Mouse (Mus musculus) embryonic facial prominence, embryonic 13.5 days (tissue): ENCODE measurements around the gene Gm10439. TPM values are rescaled to one million over a fixed set of nuclear protein-coding genes. Genes with fewer than 3 reads are reported as not detected.
"Not testable (repeated sequence)": the region's sequence is repeated elsewhere in the genome, so short reads cannot be mapped to it uniquely, and the experiment has no call there.

Experiments used
- ATAC-seq: fragments of 200-750 bp; cut with Nextera tagmentation; 2 replicates; pipeline ENCODE4 v1.8.0; 2017; ENCODE audit warnings: low read depth; ENCODE audit not compliant: insufficient number of reproducible peaks, insufficient read depth, low FRiP score, low TSS enrichment
- H3K27ac ChIP-seq: fragments of 300-500 bp; sonication (generic); 2 replicates; pipeline ENCODE4 v1.5.1; 2015; ENCODE audit warnings: moderate library complexity, mild to moderate bottlenecking, inconsistent platforms
- H3K27me3 ChIP-seq: fragments of 300-500 bp; sonication (generic); 2 replicates; pipeline ENCODE4 v1.6.1; 2015; ENCODE audit warnings: mild to moderate bottlenecking, inconsistent platforms
- H3K36me3 ChIP-seq: fragments of 300-500 bp; sonication (generic); 2 replicates; pipeline ENCODE4 v1.6.1; 2015; ENCODE audit warnings: mild to moderate bottlenecking, inconsistent platforms
- H3K4me1 ChIP-seq: fragments of 300-500 bp; sonication (generic); 2 replicates; pipeline ENCODE4 v1.6.1; 2015; ENCODE audit warnings: inconsistent platforms
- H3K4me2 ChIP-seq: fragments of 300-500 bp; sonication (generic); 2 replicates; pipeline ENCODE4 v1.6.1; 2015; ENCODE audit warnings: moderate library complexity, mild to moderate bottlenecking, inconsistent platforms
- H3K4me3 ChIP-seq: fragments of 300-500 bp; sonication (generic); 2 replicates; pipeline ENCODE4 v1.5.1; 2015; ENCODE audit warnings: mild to moderate bottlenecking, inconsistent platforms
- H3K9ac ChIP-seq: fragments of 300-500 bp; sonication (generic); 2 replicates; pipeline ENCODE4 v1.6.1; 2015; ENCODE audit warnings: mild to moderate bottlenecking, inconsistent platforms
- H3K9me3 ChIP-seq: fragments of 300-500 bp; sonication (generic); 2 replicates; pipeline ENCODE4 v1.6.1; 2016; ENCODE audit warnings: inconsistent platforms
- WGBS: fragments of 180-500 bp; shearing (Covaris S2); methylation state at CpG from one replicate; pipeline ENCODE4 v1.1.7; 2015; ENCODE audit warnings: mixed read lengths; 5-methylcytosine and 5-hydroxymethylcytosine counted together
- polyA plus RNA-seq: library from polyadenylated mRNA; unstranded; fragments of >200 nt; fragmentation: Nextera tagmentation; extraction: Ambion mirVana; gene quantifications from 2 replicates; pipeline ENCODE4 v1.2.1, GENCODE M21; 2015

Gene Gm10439
- polyA plus RNA-seq = not detected in 2 replicates

DNA sequence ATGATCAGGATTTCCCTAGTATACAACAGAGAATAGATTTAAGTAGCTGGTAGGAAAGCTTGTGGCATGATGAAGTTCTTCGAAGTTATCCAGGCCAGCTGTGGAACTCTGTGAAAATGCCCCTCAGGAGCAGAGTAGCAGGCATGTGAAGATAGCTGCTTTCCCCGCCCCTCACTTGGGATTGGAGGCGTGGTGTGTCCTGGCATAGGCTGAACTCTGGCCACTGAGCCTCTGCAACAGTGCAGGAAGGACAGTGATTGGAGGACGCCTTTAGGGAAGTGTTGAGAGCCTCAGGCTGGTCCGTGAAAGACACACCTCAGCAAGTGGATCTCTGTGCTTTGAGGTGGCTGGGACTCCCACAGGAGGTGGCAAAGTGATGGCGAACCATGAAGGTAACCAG lies at the start of gene Gm10439:
TSS of gene Gm10439 (plus strand) at position 301 of the 400 bp plus-strand sequence.
- not testable (repeated sequence) for H3K9me3 ChIP-seq, H3K4me3 ChIP-seq, H3K27ac ChIP-seq, H3K4me2 ChIP-seq, ATAC-seq, H3K36me3 ChIP-seq, H3K4me1 ChIP-seq, H3K9ac ChIP-seq, H3K27me3 ChIP-seq
- no CpG with 5 or more reads among the region's 6 CpGs for WGBS

Other genes starting within 250 kb of the Gm10439 start
- not detected in 2 replicates for gene Gm15085, start 147.0 kb upstream of the Gm10439 start, polyA plus RNA-seq
- not detected in 2 replicates for gene Gm15097, start 189.9 kb downstream of the Gm10439 start, polyA plus RNA-seq